Mouse (Mus musculus): Measurements from ENCODE around the gene Cxcl17. TPM values are rescaled to one million over a fixed set of nuclear protein-coding genes. Genes with fewer than 3 reads are reported as not detected.
A peak's percentile ranks its signal among the peaks of the same experiment; 100 is the strongest.

Cxcl17 gene
- total and polyA plus RNA-seq, 3 experiments = not detected

DNA sequence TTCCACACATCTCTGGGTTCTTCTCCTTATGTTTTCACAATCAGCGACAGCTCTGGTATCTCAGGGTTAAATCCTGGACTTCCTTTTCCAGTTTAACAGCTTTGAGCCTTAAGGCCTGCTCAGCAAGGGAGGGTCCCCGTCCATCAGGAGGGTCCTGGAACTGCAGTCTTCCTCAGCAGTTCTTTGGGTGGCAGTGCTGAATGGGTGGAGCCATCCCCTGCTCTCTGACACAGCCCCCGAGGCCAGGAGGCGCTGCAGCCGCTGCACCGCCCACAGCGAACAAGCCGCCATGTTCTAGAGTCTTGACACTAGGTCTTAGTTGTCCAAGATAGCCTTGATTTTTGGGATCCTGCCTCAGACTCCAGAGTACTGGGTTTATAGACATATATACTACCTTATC, 6.8 kb upstream of the Cxcl17 start:
- Histone ChIP-seq H3K9me3 (replicated peaks; ENCODE audit: low read length) (no peaks in the 10 kb centered on the region), H3K9ac (ENCODE audit: insufficient read depth, low read depth) (no peak overlapping the region), H3K36me3 (replicated peaks in 1 of 2; ENCODE audit: control insufficient read depth in 1 of 2, insufficient read depth in 1 of 2, low read length in 1 of 2) (no peaks in the 10 kb centered on the region), H3K4me1 (ENCODE audit: control insufficient read depth in 1 of 2, insufficient read depth in 2 of 2) (no peaks in the 10 kb centered on the region), H3K27me3 (replicated peaks) (no peaks in the 10 kb centered on the region), H3K27ac (ENCODE audit: insufficient read depth, low read depth) (no peak overlapping the region), H3K4me3 (replicated peaks in 1 of 3; ENCODE audit: low read depth in 2 of 3, low read length in 2 of 3, poor library complexity in 1 of 3) (no peak overlapping the region), H3K79me2 (replicated peaks; ENCODE audit: control insufficient read depth, extremely low read depth, insufficient read depth, poor library complexity, severe bottlenecking) (no peaks in the 10 kb centered on the region), H3K4me2 (ENCODE audit: insufficient read depth, low read depth, poor library complexity, severe bottlenecking) (no peak overlapping the region)
- dilution Hi-C loops (cut with MboI; ENCODE audit: extremely low pct_ligation_motif_present, extremely low pct_unique_long_range_greater_than_20kb, low sequenced_read_pairs) (no loop called here), in situ Hi-C loops (cut with MboI; ENCODE audit: low pct_ligation_motif_present, low pct_unique_long_range_greater_than_20kb, low sequenced_read_pairs) (no loop called here)
- DNase-seq (ENCODE audit: extremely low read depth) = no peak
- TF ChIP-seq TCF12 (IDR thresholded peaks at IDR 0.05; ENCODE audit: low read depth, low read length) (no peak), GABPA (IDR thresholded peaks at IDR 0.05; ENCODE audit: insufficient replicate concordance, low read depth, low read length) (no peak), EP300 (IDR thresholded peaks at IDR 0.05; ENCODE audit: low read length) (no peak), MXI1 (IDR thresholded peaks at IDR 0.05; ENCODE audit: low read depth, low read length) (no peak), POLR2AphosphoS2 (IDR thresholded peaks at IDR 0.05; ENCODE audit: low read depth, low read length) (no peak), SIN3A (IDR thresholded peaks at IDR 0.05; ENCODE audit: low read length) (no peak), MAZ (IDR thresholded peaks at IDR 0.05; ENCODE audit: low read depth, low read length) (no peak), CHD2 (IDR thresholded peaks at IDR 0.05; ENCODE audit: low read length) (no peak), ZMIZ1 (IDR thresholded peaks at IDR 0.05; ENCODE audit: low read depth, low read length) (no peak), USF1 (IDR thresholded peaks at IDR 0.05; ENCODE audit: low read depth, low read length) (no peak), KAT2A (IDR thresholded peaks at IDR 0.05; ENCODE audit: insufficient replicate concordance, low read length) (no peak), UBTF (IDR thresholded peaks at IDR 0.05; ENCODE audit: low read depth, low read length) (no peak)

DNA sequence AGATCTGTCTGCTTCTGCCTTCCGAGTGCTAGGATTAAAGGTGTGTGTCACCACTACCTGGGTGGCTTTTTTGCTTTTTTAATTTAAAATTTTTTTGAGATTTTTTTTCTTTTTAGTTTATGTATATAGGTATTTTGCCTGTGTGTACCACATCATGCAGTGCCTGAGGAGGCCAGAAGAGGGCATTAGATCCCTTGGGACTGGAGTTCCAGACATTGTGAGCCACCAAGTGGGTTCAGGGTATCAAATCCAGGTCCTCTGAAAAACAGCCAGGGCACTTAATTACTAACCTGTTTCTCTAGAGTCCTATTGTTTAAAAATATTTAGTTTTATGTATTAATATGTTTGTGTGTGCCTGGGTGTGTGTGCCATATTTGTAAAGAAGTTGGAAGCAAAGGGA, 4.9 kb upstream of the Cxcl17 start:
- in situ Hi-C loops (cut with MboI; ENCODE audit: low pct_ligation_motif_present, low pct_unique_long_range_greater_than_20kb, low sequenced_read_pairs) = no loop called here
- TF ChIP-seq CHD1 (IDR thresholded peaks at IDR 0.05; ENCODE audit: low read depth, low read length) (no peak), RAD21 (IDR thresholded peaks at IDR 0.05; ENCODE audit: low read depth, low read length) (peak; percentile 53), UBTF (IDR thresholded peaks at IDR 0.05; ENCODE audit: low read depth, low read length) (no peak), SMC3 (IDR thresholded peaks at IDR 0.05; ENCODE audit: low read depth, low read length) (peak; percentile 52), CTCF (conservative IDR thresholded peaks at IDR 0.05 in 1 of 2, IDR thresholded peaks at IDR 0.05 in 1 of 2; ENCODE audit: low read depth in 2 of 2, low read length in 2 of 2) (peak; percentile 51 to 71)
- peaks cover 0 to 2% of the 10 kb centered on the region in 2 experiments; a peak in 1 of 4 replicates for H3K4me1 ChIP-seq (ENCODE audit: control insufficient read depth in 1 of 2, insufficient read depth in 2 of 2)
- no peak overlapping the region for H3K4me3 ChIP-seq (replicated peaks in 1 of 3; ENCODE audit: low read depth in 2 of 3, low read length in 2 of 3, poor library complexity in 1 of 3)
- no peaks in the 10 kb centered on the region for H3K27me3 ChIP-seq (replicated peaks)
- H3K9me3 ChIP-seq (replicated peaks; ENCODE audit: low read length) = no peaks in the 10 kb centered on the region
- H3K79me2 ChIP-seq (replicated peaks; ENCODE audit: control insufficient read depth, extremely low read depth, insufficient read depth, poor library complexity, severe bottlenecking) = no peaks in the 10 kb centered on the region
- no peak overlapping the region for H3K9ac ChIP-seq (ENCODE audit: insufficient read depth, low read depth)
- H3K4me2 ChIP-seq (ENCODE audit: insufficient read depth, low read depth, poor library complexity, severe bottlenecking) = no peak overlapping the region
- dilution Hi-C loops (cut with MboI; ENCODE audit: extremely low pct_ligation_motif_present, extremely low pct_unique_long_range_greater_than_20kb, low sequenced_read_pairs) = no loop called here
- H3K36me3 ChIP-seq (replicated peaks in 1 of 2; ENCODE audit: control insufficient read depth in 1 of 2, insufficient read depth in 1 of 2, low read length in 1 of 2) = no peaks in the 10 kb centered on the region
- peak; percentile 35 for DNase-seq (ENCODE audit: extremely low read depth)
- H3K27ac ChIP-seq (ENCODE audit: insufficient read depth, low read depth) = no peak overlapping the region

Data from CH12.LX (cell line).